Mouse (Mus musculus): ENCODE measurements around the gene Psme1. TPM values are rescaled to one million over a fixed set of nuclear protein-coding genes. Genes with fewer than 3 reads are reported as not detected.
A peak's percentile ranks its signal among the peaks of the same experiment; 100 is the strongest.

Gene Psme1
- polyA plus RNA-seq, 1 experiment: not detected

GRCm38 (mm10) chr14:55563249-55563648 lies 14.7 kb upstream of the Psme1 start:
- peaks cover 8% of the 10 kb centered on the region for H3K4me1 ChIP-seq (ENCODE audit: control insufficient read depth, insufficient read depth, low read length)
- H3K4me3 ChIP-seq (ENCODE audit: insufficient read depth, low read depth, low read length): no peak overlapping the region
- TF ChIP-seq CTCF (IDR thresholded peaks at IDR 0.05; ENCODE audit: insufficient read depth, low read depth, low read length) (no peak), POLR2A (IDR thresholded peaks at IDR 0.05; ENCODE audit: insufficient read depth, low read depth, low read length) (no peak)
- no peak overlapping the region for H3K27ac ChIP-seq (ENCODE audit: insufficient read depth, low read depth, low read length)
- 89% methylated on average over 11 of the region's 11 CpGs for WGBS

- TF ChIP-seq POLR2A (IDR thresholded peaks at IDR 0.05; ENCODE audit: insufficient read depth, low read depth, low read length): no peak
- no peak for TF ChIP-seq CTCF (IDR thresholded peaks at IDR 0.05; ENCODE audit: insufficient read depth, low read depth, low read length)
- H3K4me3 ChIP-seq (ENCODE audit: insufficient read depth, low read depth, low read length): no peak overlapping the region
- 88% methylated on average over 3 of the region's 3 CpGs for WGBS
- peaks cover 8% of the 10 kb centered on the region for H3K4me1 ChIP-seq (ENCODE audit: control insufficient read depth, insufficient read depth, low read length)
- no peak overlapping the region for H3K27ac ChIP-seq (ENCODE audit: insufficient read depth, low read depth, low read length)
Measured at GRCm38 (mm10) chr14:55565748-55566147, 12.2 kb upstream of the Psme1 start.

- 93% methylated on average over 3 of the region's 3 CpGs for WGBS
Measured at GRCm38 (mm10) chr14:55567496-55567895, 10.4 kb upstream of the Psme1 start.

GRCm38 (mm10) chr14:55570588-55570987 lies 7.3 kb upstream of the Psme1 start:
- Histone ChIP-seq H3K4me1 (ENCODE audit: control insufficient read depth, insufficient read depth, low read length) (peaks cover under 1% of the 10 kb centered on the region; the same call in 1 of the 2 replicates), H3K27ac (ENCODE audit: insufficient read depth, low read depth, low read length) (no peak overlapping the region), H3K4me3 (ENCODE audit: insufficient read depth, low read depth, low read length) (no peak overlapping the region)
- 93% methylated on average over 2 of the region's 2 CpGs for WGBS
- TF ChIP-seq POLR2A (IDR thresholded peaks at IDR 0.05; ENCODE audit: insufficient read depth, low read depth, low read length) (no peak), CTCF (IDR thresholded peaks at IDR 0.05; ENCODE audit: insufficient read depth, low read depth, low read length) (no peak)

More at GRCm38 (mm10) chr14:55567496-55567895, 10.4 kb upstream of the Psme1 start:
- Histone ChIP-seq H3K27ac (ENCODE audit: insufficient read depth, low read depth, low read length) (no peak overlapping the region), H3K4me1 (ENCODE audit: control insufficient read depth, insufficient read depth, low read length) (no peaks in the 10 kb centered on the region), H3K4me3 (ENCODE audit: insufficient read depth, low read depth, low read length) (no peak overlapping the region)
- TF ChIP-seq CTCF (IDR thresholded peaks at IDR 0.05; ENCODE audit: insufficient read depth, low read depth, low read length): no peak
- TF ChIP-seq POLR2A (IDR thresholded peaks at IDR 0.05; ENCODE audit: insufficient read depth, low read depth, low read length): no peak

GRCm38 (mm10) chr14:55571760-55572159 lies 6.2 kb upstream of the Psme1 start:
- TF ChIP-seq CTCF (IDR thresholded peaks at IDR 0.05; ENCODE audit: insufficient read depth, low read depth, low read length) (no peak), POLR2A (IDR thresholded peaks at IDR 0.05; ENCODE audit: insufficient read depth, low read depth, low read length) (no peak)
- H3K4me3 ChIP-seq (ENCODE audit: insufficient read depth, low read depth, low read length): no peak overlapping the region
- H3K4me1 ChIP-seq (ENCODE audit: control insufficient read depth, insufficient read depth, low read length): peaks cover 2% of the 10 kb centered on the region; the same call in 1 of the 2 replicates
- H3K27ac ChIP-seq (ENCODE audit: insufficient read depth, low read depth, low read length): no peak overlapping the region

- Histone ChIP-seq H3K27ac (ENCODE audit: insufficient read depth, low read depth, low read length) (no peak within 1 kb of the TSS), H3K4me1 (ENCODE audit: control insufficient read depth, insufficient read depth, low read length) (peaks cover 8% of the 10 kb centered on the region), H3K4me3 (ENCODE audit: insufficient read depth, low read depth, low read length) (no peak within 1 kb of the TSS)
- TF ChIP-seq POLR2A (IDR thresholded peaks at IDR 0.05; ENCODE audit: insufficient read depth, low read depth, low read length): no peak
- TF ChIP-seq CTCF (IDR thresholded peaks at IDR 0.05; ENCODE audit: insufficient read depth, low read depth, low read length): no peak
- 77% methylated on average over 8 of the region's 8 CpGs for WGBS
Measured at GRCm38 (mm10) chr14:55575302-55575701, 2.6 kb upstream of the Psme1 start, which contains the start of gene Fitm1. Gene Fitm1 (plus strand): TSS chr14:55575617.

GRCm38 (mm10) chr14:55575711-55576110 lies 2.2 kb upstream of the Psme1 start:
- TF ChIP-seq CTCF (IDR thresholded peaks at IDR 0.05; ENCODE audit: insufficient read depth, low read depth, low read length) (no peak), POLR2A (IDR thresholded peaks at IDR 0.05; ENCODE audit: insufficient read depth, low read depth, low read length) (no peak)
- Histone ChIP-seq H3K4me1 (ENCODE audit: control insufficient read depth, insufficient read depth, low read length) (peaks cover 8% of the 10 kb centered on the region), H3K27ac (ENCODE audit: insufficient read depth, low read depth, low read length) (no peak overlapping the region), H3K4me3 (ENCODE audit: insufficient read depth, low read depth, low read length) (no peak overlapping the region)
- 81% methylated on average over 13 of the region's 13 CpGs for WGBS

GRCm38 (mm10) chr14:55576376-55576775 lies 1.5 kb upstream of the Psme1 start:
- TF ChIP-seq CTCF (IDR thresholded peaks at IDR 0.05; ENCODE audit: insufficient read depth, low read depth, low read length) (no peak), POLR2A (IDR thresholded peaks at IDR 0.05; ENCODE audit: insufficient read depth, low read depth, low read length) (no peak)
- no peak overlapping the region for H3K27ac ChIP-seq (ENCODE audit: insufficient read depth, low read depth, low read length)
- peaks cover 8% of the 10 kb centered on the region for H3K4me1 ChIP-seq (ENCODE audit: control insufficient read depth, insufficient read depth, low read length)
- H3K4me3 ChIP-seq (ENCODE audit: insufficient read depth, low read depth, low read length): no peak overlapping the region
- WGBS: 86% methylated on average over 16 of the region's 16 CpGs

GRCm38 (mm10) chr14:55578668-55579269 lies 846 bp downstream of the Psme1 start:
- 41% methylated on average over 6 of the region's 6 CpGs for WGBS
- Histone ChIP-seq H3K4me3 (ENCODE audit: insufficient read depth, low read depth, low read length) (peak overlapping the region; percentile 65), H3K27ac (ENCODE audit: insufficient read depth, low read depth, low read length) (peak overlapping the region; percentile 44), H3K4me1 (ENCODE audit: control insufficient read depth, insufficient read depth, low read length) (peaks cover 8% of the 10 kb centered on the region)
- TF ChIP-seq CTCF (IDR thresholded peaks at IDR 0.05; ENCODE audit: insufficient read depth, low read depth, low read length): no peak
